Mouse (Mus musculus): ENCODE data around the gene Tmem150c.

GRCm38 (mm10) chr5:100030069-100030468 lies 129.5 kb downstream of the Tmem150c start:
- TF ChIP-seq POLR2A (IDR thresholded peaks at IDR 0.05; ENCODE audit: borderline replicate concordance, extremely low read depth, insufficient read depth, insufficient read length, poor library complexity, severe bottlenecking) = no peak
- no peak for TF ChIP-seq CTCF (IDR thresholded peaks at IDR 0.05; ENCODE audit: borderline replicate concordance, extremely low read depth, insufficient read depth, insufficient read length)

Measured in brain, embryonic 14.5 days (tissue).